ENCODE assay signal across 8 mouse cellular contexts in the genomic region with DNA sequence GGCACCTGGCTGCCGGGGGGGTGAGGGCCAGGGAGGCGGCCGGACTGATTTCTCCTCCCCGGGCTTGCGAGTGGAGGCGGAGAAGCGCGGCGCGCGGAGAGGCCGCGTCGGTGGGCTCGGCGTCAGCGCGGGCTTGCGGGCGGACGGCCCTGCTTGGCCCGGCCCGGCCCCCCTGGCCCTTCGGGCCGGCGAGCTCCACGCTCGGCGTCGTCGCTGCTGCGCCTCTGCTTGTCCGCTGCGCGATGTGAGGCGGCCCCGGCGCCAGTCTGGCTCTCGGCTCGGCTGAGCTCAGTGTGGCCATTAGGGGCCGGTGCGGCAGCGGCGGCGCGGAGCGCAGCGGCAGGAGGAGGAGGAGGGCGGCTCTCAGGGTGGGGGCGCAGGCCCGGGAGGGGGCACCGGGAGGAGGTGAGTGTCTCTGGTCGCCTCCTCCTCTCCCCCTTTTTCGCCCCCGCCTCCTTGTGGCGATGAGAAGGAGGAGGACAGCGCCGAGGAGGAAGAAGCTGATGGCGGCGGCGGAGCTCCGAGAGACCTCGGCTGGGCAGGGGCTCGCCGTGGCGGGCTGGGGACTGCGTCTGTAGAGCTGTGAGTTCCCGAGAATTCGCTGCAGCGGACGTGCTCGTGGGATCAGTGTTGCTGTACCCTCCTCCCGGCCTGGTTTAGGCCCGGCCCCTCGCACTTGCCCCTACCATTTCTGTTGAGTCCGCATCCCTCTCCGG. TPM values are rescaled to one million over a fixed set of nuclear protein-coding genes. Genes with fewer than 3 reads are reported as not detected.
DNase-seq lines count a peak whose midpoint lies in the region; ATAC-seq lines count a peak whose summit lies in the region.

No protein-coding gene starts in this region.

- H3K9ac ChIP-seq in intestine, embryonic 15.5 days = peak overlapping the region; percentile 100

- H3K4me3 ChIP-seq in intestine, embryonic 15.5 days (replicated peaks) = peak overlapping the region; percentile 96

- WGBS in intestine, embryonic 15.5 days = 0% methylated on average over 60 of the region's 77 CpGs

- H3K4me2 ChIP-seq in intestine, embryonic 15.5 days (replicated peaks) = peak overlapping the region; percentile 68

- peak overlapping the region; percentile 100 for H3K27ac ChIP-seq in intestine, embryonic 15.5 days

- H3K36me3 ChIP-seq in intestine, embryonic 15.5 days = no peaks in the 10 kb centered on the region

- DNase-seq in adrenal gland, adult 18-20 months (ENCODE audit: low spot score in 2 of 2) = peak; percentile 81 to 87
- DNase-seq in embryo, embryonic 10.5 days (ENCODE audit: low spot score) = peak; percentile 84
- peak; percentile 91 for DNase-seq in gastrocnemius, postnatal 25 days
- DNase-seq in left cerebral cortex, postnatal 25 days (ENCODE audit: low spot score in 2 of 2) = peak; percentile 82 to 84
- peak; percentile 85 for DNase-seq in mesoderm, embryonic 11.5 days (ENCODE audit: low read depth, low spot score)
- peak; percentile 75 to 77 for DNase-seq in right cerebral cortex, postnatal 36 days (ENCODE audit: low spot score in 2 of 2)
- DNase-seq in urinary bladder, postnatal 4 days (ENCODE audit: low spot score in 2 of 2) = peak; percentile 86

- 0 out of 2 replicates have a peak, but pooled peaks cover 9% of the 10 kb centered on the region for H3K4me1 ChIP-seq in intestine, embryonic 15.5 days (replicated peaks)

- ATAC-seq in intestine, embryonic 15.5 days = peak; percentile 73

- no peaks in the 10 kb centered on the region for H3K27me3 ChIP-seq in intestine, embryonic 15.5 days (replicated peaks)

- H3K9me3 ChIP-seq in intestine, embryonic 15.5 days = no peaks in the 10 kb centered on the region

- intact Hi-C loops in left cerebral cortex, postnatal 25 days (cut with DNase I) = loop anchor here (1.0 kb wide), 3 partner anchors 63 to 186 kb away; partner anchors contain the start of genes Rbx1, St13 and Xpnpep3

RNA-seq across cellular contexts. Expression of gene Ep300, which starts 0.8 kb away (rescaled TPM):
- total RNA-seq in adrenal gland, adult 18-20 months (2021) = 10 to 100 TPM; 52.4 to 59.7 TPM
- total RNA-seq in gastrocnemius, postnatal 25 days (2021) = 10 to 100 TPM; 26.9 to 34.6 TPM
- polyA plus RNA-seq in intestine, embryonic 15.5 days (2015; fragmentation: Nextera tagmentation; extraction: Ambion mirVana) = 12.7 and 15.0 TPM in 2 replicates
- total RNA-seq in left cerebral cortex, postnatal 25 days (2021) = 10 to 100 TPM; 64.1 to 66.4 TPM

Comparison
In these comparisons a context has a peak if more than half of its experiments do, and no peak if none do; other contexts are left out.
1. Peak in every context shown above with its lines: DNase-seq, ATAC-seq, H3K4me3 ChIP-seq and H3K27ac ChIP-seq.